Mouse (Mus musculus): ENCODE data around the gene Smim27. TPM values are rescaled to one million over a fixed set of nuclear protein-coding genes. Genes with fewer than 3 reads are reported as not detected.
"Not testable (repeated sequence)": the region's sequence is repeated elsewhere in the genome, so short reads cannot be mapped to it uniquely, and the experiment has no call there.

The Smim27 gene
- polyA plus RNA-seq, 1 experiment from 2014 or later: 13.0 TPM

DNA sequence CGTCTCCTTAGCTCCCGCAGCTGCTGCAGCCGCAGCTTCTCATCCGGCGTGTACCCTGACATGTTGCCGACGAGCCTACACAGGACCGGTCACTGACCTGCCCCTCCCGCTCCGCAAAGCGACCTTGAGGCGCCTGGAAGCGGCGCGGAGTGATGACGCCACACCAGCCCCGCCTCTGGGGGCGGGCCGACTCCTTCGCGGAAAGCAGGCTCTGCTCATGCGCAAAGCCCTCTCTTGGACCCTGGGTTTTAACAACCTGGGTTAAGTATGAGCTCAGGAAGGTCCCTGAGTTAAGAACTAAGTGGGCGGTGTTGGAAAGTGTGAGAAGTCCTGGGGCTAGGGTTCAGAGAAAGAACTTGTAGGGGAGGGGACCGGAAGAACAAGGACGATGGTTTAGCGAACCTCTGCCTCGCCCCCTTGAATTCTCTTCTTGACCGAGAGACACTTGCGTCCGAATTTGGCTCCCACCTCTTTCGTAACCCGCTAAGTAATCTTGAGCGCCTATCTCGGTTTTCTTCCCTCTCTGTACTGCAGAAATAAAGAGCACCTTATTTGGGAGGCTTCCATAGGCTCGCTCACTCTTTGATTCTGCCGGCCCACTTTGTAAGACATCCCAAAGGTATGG lies 10.0 kb downstream of the Smim27 start, which contains the start of gene Ndufb6:
Gene Ndufb6 (minus strand): TSS at position 146 of the 625 bp plus-strand sequence.
- WGBS: under 1% methylated on average over 35 of the region's 36 CpGs
- peak; percentile 96 for ATAC-seq (ENCODE audit: low read depth)
- peak within 1 kb of the TSS; percentile 72 for H3K4me3 ChIP-seq (ENCODE audit: low read depth, low read length)

DNA sequence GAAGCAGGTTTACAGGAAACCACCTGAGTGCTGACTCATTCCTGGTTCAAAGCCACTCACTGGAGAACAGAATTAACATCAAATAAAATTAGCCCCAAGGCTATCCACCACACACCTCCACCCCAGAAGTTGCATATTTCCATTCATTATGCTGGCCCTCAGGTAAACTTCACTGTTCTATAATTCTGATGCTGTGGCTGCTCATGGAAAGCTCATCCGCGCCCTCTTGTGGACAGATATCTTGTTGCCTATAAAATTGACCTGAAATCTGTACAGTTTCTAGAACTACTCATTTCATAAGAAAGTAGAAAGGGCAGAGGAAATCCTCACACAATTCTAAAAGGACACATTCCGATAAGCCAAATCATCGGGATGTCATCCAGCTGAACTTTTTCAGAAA lies 16.2 kb downstream of the Smim27 start:
- no peak overlapping the region for H3K27ac ChIP-seq (ENCODE audit: low read depth, low read length)
- H3K4me3 ChIP-seq (ENCODE audit: low read depth, low read length): no peak overlapping the region
- H3K4me2 ChIP-seq (ENCODE audit: low read depth, low read length): no peak overlapping the region
- WGBS: 20% methylated on average over 4 of the region's 4 CpGs
- H3K36me3 ChIP-seq (ENCODE audit: control insufficient read depth, insufficient read depth, low read length): no peaks in the 10 kb centered on the region
- H3K9me3 ChIP-seq (ENCODE audit: control insufficient read depth, low read length): no peaks in the 10 kb centered on the region
- no peaks in the 10 kb centered on the region for H3K27me3 ChIP-seq (ENCODE audit: control insufficient read depth, insufficient read depth, low read length)
- H3K9ac ChIP-seq (replicated peaks; ENCODE audit: low read depth, low read length): no peak overlapping the region
- H3K4me1 ChIP-seq (ENCODE audit: control insufficient read depth, insufficient read depth, low read length): no peaks in the 10 kb centered on the region
- ATAC-seq (ENCODE audit: low read depth): no peak

More for the DNA sequence above, 10.0 kb downstream of the Smim27 start, which contains the start of gene Ndufb6:
- Histone ChIP-seq H3K36me3 (ENCODE audit: control insufficient read depth, insufficient read depth, low read length) (peaks cover 4% of the 10 kb centered on the region; the same call in 1 of the 2 replicates), H3K27me3 (ENCODE audit: control insufficient read depth, insufficient read depth, low read length) (no peaks in the 10 kb centered on the region), H3K27ac (ENCODE audit: low read depth, low read length) (peak within 1 kb of the TSS; percentile 52), H3K9ac (replicated peaks; ENCODE audit: low read depth, low read length) (peak within 1 kb of the TSS; percentile 61), H3K4me1 (ENCODE audit: control insufficient read depth, insufficient read depth, low read length) (peaks cover 10% of the 10 kb centered on the region), H3K9me3 (ENCODE audit: control insufficient read depth, low read length) (no peaks in the 10 kb centered on the region), H3K4me2 (ENCODE audit: low read depth, low read length) (peak within 1 kb of the TSS; percentile 96)

DNA sequence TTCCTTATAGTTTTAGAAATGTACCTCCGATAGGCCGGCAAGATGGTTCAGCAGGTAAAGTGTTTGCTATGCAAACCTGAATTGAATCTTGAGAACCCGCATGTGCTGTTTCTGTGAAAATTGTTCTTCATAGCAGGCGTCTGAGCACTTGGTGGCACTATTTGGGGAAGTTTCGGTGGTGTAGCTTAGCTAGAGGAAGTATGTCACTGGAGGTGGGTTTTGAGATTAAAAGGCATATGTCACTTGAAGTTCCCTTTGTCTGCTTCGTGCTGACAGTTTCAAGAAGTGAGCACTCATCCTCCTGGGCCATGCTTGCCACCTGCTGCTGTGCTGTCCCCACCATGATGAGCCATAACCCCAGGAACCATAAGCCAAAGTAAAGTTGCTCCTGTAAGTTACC lies 18.0 kb downstream of the Smim27 start:
- Histone ChIP-seq H3K4me2 (ENCODE audit: low read depth, low read length) (no peak overlapping the region), H3K27me3 (ENCODE audit: control insufficient read depth, insufficient read depth, low read length) (no peaks in the 10 kb centered on the region), H3K27ac (ENCODE audit: low read depth, low read length) (no peak overlapping the region), H3K9ac (replicated peaks; ENCODE audit: low read depth, low read length) (no peak overlapping the region), H3K36me3 (ENCODE audit: control insufficient read depth, insufficient read depth, low read length) (no peaks in the 10 kb centered on the region), H3K9me3 (ENCODE audit: control insufficient read depth, low read length) (no peaks in the 10 kb centered on the region), H3K4me1 (ENCODE audit: control insufficient read depth, insufficient read depth, low read length) (no peaks in the 10 kb centered on the region), H3K4me3 (ENCODE audit: low read depth, low read length) (no peak overlapping the region)
- no peak for ATAC-seq (ENCODE audit: low read depth)
- WGBS: 80% methylated on average over 6 of the region's 6 CpGs

DNA sequence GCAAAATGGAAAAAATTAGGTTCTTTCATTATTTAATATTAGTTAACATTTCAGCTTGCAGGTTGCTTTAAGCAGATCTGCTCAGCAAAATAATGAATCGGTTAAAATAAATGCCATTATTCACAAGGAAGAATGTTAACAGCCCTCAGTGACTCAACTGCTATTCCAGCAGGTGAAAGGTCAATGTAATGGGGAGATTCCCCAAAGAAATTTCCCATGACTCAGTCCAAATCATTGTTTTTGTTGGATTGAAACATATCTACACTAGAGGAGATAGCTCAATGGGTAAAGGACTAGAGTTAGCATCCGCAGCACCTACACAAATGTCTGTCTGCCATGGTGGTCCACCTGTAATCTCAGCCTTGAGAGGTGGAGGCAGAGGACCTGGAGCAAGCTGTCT lies 19.7 kb downstream of the Smim27 start:
- Histone ChIP-seq H3K27me3 (ENCODE audit: control insufficient read depth, insufficient read depth, low read length) (no peaks in the 10 kb centered on the region), H3K27ac (ENCODE audit: low read depth, low read length) (no peak overlapping the region), H3K9ac (replicated peaks; ENCODE audit: low read depth, low read length) (no peak overlapping the region), H3K4me2 (ENCODE audit: low read depth, low read length) (no peak overlapping the region), H3K9me3 (ENCODE audit: control insufficient read depth, low read length) (no peaks in the 10 kb centered on the region), H3K36me3 (ENCODE audit: control insufficient read depth, insufficient read depth, low read length) (no peaks in the 10 kb centered on the region), H3K4me1 (ENCODE audit: control insufficient read depth, insufficient read depth, low read length) (no peaks in the 10 kb centered on the region), H3K4me3 (ENCODE audit: low read depth, low read length) (no peak overlapping the region)
- 88% methylated on average over 2 of the region's 2 CpGs for WGBS
- ATAC-seq (ENCODE audit: low read depth): no peak

DNA sequence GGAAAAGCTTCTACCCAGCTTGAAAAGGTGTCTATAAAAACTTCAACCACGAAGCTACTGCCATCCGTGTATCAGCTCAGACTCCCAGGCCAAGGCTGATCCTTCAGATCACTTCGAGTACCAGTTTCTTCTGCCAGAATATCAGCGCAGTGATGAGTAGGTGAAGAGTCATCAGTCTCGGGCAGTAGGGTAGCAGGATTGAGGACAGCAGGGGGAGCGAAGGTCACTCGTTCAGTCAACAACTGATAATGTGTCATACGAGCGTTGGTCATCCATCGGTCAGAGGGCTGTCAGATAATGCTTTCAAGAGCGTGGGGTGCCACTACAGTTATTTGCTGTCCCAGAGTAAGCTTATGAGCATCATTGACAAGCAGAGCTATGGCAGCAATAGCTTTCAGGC lies 22.1 kb downstream of the Smim27 start:
- H3K36me3 ChIP-seq (ENCODE audit: control insufficient read depth, insufficient read depth, low read length); H3K27ac ChIP-seq (ENCODE audit: low read depth, low read length); H3K4me2 ChIP-seq (ENCODE audit: low read depth, low read length); H3K9ac ChIP-seq (replicated peaks; ENCODE audit: low read depth, low read length); H3K27me3 ChIP-seq (ENCODE audit: control insufficient read depth, insufficient read depth, low read length); H3K9me3 ChIP-seq (ENCODE audit: control insufficient read depth, low read length); ATAC-seq (ENCODE audit: low read depth); H3K4me3 ChIP-seq (ENCODE audit: low read depth, low read length); H3K4me1 ChIP-seq (ENCODE audit: control insufficient read depth, insufficient read depth, low read length): not testable (repeated sequence)
- WGBS: 93% methylated on average over 11 of the region's 11 CpGs

DNA sequence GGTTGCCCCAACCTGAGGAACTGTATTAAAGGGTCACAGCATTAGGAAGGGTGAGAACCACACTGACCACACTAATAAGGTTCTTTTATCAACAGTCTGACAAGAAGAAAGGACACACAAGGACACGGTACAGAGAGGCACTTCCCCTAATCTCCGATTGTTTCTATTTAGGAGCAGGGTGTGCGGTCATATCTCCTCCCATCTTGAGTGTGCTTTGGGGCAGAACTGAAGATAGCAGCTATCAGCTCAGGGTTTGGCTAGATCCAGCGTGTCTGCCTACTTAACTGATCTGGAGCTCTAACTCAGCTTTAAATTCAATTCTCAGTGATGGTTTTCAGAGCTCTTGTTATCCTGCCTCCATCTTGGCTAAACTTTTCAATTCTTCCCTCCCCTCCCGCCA lies 29.8 kb downstream of the Smim27 start:
- no peak for ATAC-seq (ENCODE audit: low read depth)
- no peak overlapping the region for H3K27ac ChIP-seq (ENCODE audit: low read depth, low read length)
- WGBS: 85% methylated on average over 5 of the region's 5 CpGs

DNA sequence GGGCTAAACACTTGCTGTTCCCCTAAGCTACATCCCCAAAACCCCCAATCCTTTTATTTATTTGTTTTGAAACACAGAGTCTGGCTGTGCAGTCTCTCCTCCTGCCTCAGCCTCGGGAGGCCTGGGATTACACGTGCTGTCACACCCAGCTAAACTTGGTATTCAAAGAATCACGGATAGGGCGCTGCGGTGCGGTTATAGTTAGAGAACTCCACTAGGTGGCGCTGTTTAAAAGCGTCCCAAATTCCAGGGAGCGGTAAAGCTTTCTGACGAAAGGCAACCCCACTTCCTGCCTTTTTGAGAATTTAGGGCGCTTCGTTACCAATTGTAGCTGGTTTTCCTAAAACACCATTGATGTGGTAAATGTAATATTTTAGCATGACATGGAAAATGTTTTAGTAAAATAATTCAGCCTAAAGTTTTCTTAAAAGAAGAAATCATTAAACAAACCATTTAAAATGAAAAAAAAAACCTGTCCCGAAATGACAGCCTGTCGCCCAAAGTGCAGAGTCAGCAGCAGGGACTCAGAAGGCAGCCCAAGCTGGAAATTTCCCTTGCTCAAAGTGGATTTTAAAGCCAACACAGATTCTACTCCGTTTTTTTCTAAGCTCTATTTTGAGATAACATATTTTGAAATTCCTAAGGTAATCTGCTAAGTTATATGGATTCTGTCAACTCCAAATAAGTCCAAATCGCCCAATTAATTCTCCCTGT lies 31.9 kb downstream of the Smim27 start:
- Histone ChIP-seq H3K9ac (replicated peaks; ENCODE audit: low read depth, low read length) (no peak overlapping the region), H3K4me2 (ENCODE audit: low read depth, low read length) (peak overlapping the region; percentile 36; the same call in 1 of the 2 replicates), H3K36me3 (ENCODE audit: control insufficient read depth, insufficient read depth, low read length) (no peaks in the 10 kb centered on the region), H3K27ac (ENCODE audit: low read depth, low read length) (no peak overlapping the region), H3K4me1 (ENCODE audit: control insufficient read depth, insufficient read depth, low read length) (no peaks in the 10 kb centered on the region), H3K4me3 (ENCODE audit: low read depth, low read length) (no peak overlapping the region), H3K27me3 (ENCODE audit: control insufficient read depth, insufficient read depth, low read length) (no peaks in the 10 kb centered on the region), H3K9me3 (ENCODE audit: control insufficient read depth, low read length) (no peaks in the 10 kb centered on the region)
- 13% methylated on average over 16 of the region's 16 CpGs for WGBS
- peak; percentile 88 for ATAC-seq (ENCODE audit: low read depth)

More for the DNA sequence above, 29.8 kb downstream of the Smim27 start:
- H3K4me3 ChIP-seq (ENCODE audit: low read depth, low read length): no peak overlapping the region
- H3K9ac ChIP-seq (replicated peaks; ENCODE audit: low read depth, low read length): no peak overlapping the region
- H3K9me3 ChIP-seq (ENCODE audit: control insufficient read depth, low read length): no peaks in the 10 kb centered on the region
- no peaks in the 10 kb centered on the region for H3K27me3 ChIP-seq (ENCODE audit: control insufficient read depth, insufficient read depth, low read length)
- no peak overlapping the region for H3K4me2 ChIP-seq (ENCODE audit: low read depth, low read length)
- H3K4me1 ChIP-seq (ENCODE audit: control insufficient read depth, insufficient read depth, low read length): no peaks in the 10 kb centered on the region
- no peaks in the 10 kb centered on the region for H3K36me3 ChIP-seq (ENCODE audit: control insufficient read depth, insufficient read depth, low read length)

DNA sequence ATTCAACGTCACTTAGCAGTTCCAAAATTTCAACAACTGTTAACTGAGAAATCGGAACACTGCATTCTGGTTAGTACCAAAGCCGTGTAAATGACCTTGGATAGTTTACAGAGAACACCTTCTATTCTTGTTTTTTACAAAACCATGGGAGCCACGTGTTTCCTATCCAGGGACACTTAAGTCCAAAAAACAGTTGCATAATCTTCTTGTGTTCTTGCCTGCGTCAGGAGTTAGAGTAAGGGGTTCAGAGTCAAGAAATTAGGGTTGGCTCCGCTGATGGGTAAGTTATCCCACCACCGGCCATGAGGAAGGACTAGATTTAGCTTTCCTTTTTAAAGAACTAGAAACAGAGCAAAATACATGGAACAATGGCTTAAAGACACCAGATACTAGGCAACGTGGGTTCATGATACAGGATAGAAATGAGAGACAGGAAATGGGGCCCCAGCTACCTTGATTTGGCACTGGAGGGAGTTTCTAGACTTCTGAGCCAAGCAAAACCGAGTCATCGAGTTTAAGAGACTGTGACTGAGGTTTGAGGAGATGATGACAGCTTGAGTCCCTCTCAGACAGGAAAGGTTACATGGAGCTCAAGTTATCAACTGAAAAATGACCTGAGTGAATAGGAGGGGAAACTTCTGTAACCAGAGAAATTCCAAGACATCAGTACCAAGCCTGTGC lies 33.2 kb downstream of the Smim27 start:
- no peaks in the 10 kb centered on the region for H3K9me3 ChIP-seq (ENCODE audit: control insufficient read depth, low read length)
- H3K27ac ChIP-seq (ENCODE audit: low read depth, low read length): no peak overlapping the region
- no peaks in the 10 kb centered on the region for H3K27me3 ChIP-seq (ENCODE audit: control insufficient read depth, insufficient read depth, low read length)
- H3K9ac ChIP-seq (replicated peaks; ENCODE audit: low read depth, low read length): no peak overlapping the region
- no peak for ATAC-seq (ENCODE audit: low read depth)
- no peak overlapping the region for H3K4me3 ChIP-seq (ENCODE audit: low read depth, low read length)
- no peaks in the 10 kb centered on the region for H3K36me3 ChIP-seq (ENCODE audit: control insufficient read depth, insufficient read depth, low read length)
- WGBS: 88% methylated on average over 10 of the region's 10 CpGs
- H3K4me1 ChIP-seq (ENCODE audit: control insufficient read depth, insufficient read depth, low read length): no peaks in the 10 kb centered on the region
- H3K4me2 ChIP-seq (ENCODE audit: low read depth, low read length): no peak overlapping the region

DNA sequence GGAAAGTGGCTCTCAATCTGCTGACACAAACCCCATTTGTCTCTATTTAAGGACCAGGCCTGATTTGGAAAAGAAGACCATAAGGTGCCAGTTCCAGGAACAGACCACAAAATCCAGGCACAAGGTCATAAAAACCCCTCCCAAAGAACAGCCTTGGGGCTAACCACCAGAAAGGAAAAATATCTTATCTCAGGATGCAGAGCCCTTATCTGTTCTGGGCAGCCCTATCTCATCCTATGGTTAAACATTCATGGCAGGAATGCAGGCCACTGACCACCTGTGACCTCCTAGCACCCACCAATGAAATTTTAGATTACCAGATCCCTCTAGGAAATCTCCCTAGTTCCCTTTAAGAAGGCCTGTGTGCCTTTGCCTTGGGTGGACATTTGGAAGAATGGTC lies 40.3 kb downstream of the Smim27 start:
- Histone ChIP-seq H3K4me1 (ENCODE audit: control insufficient read depth, insufficient read depth, low read length) (no peaks in the 10 kb centered on the region), H3K27ac (ENCODE audit: low read depth, low read length) (no peak overlapping the region), H3K9me3 (ENCODE audit: control insufficient read depth, low read length) (no peaks in the 10 kb centered on the region), H3K27me3 (ENCODE audit: control insufficient read depth, insufficient read depth, low read length) (no peaks in the 10 kb centered on the region), H3K9ac (replicated peaks; ENCODE audit: low read depth, low read length) (no peak overlapping the region), H3K4me2 (ENCODE audit: low read depth, low read length) (no peak overlapping the region), H3K36me3 (ENCODE audit: control insufficient read depth, insufficient read depth, low read length) (no peaks in the 10 kb centered on the region), H3K4me3 (ENCODE audit: low read depth, low read length) (no peak overlapping the region)
- ATAC-seq (ENCODE audit: low read depth): no peak
